Mouse (Mus musculus) layer of hippocampus, adult 2 months (tissue): ENCODE measurements around the gene Phb. TPM values are rescaled to one million over a fixed set of nuclear protein-coding genes. Genes with fewer than 3 reads are reported as not detected.
A peak's percentile ranks its signal among the peaks of the same experiment; 100 is the strongest.

Source experiments
- DNase-seq, 2 experiments: peaks; one replicate each; pipeline ENCODE4 v3.0.0; 2022; ENCODE audit warnings: low spot score in 2 of 2
- H3K27ac ChIP-seq: fragments of 200-600 bp; 2 replicates; pipeline ENCODE4 v1.8.1; 2022
- H3K4me3 ChIP-seq: fragments of 200-600 bp; 2 replicates; pipeline ENCODE4 v1.8.1; 2022; ENCODE audit warnings: mild to moderate bottlenecking
- CTCF ChIP-seq: fragments of 200-600 bp; conservative IDR thresholded peaks from 2 replicates; pipeline ENCODE4 v1.8.1; 2022; ENCODE audit warnings: antibody characterized with exemption, mild to moderate bottlenecking, moderate library complexity
- total RNA-seq, 2 experiments: library from RNA; stranded (reverse); gene quantifications; 2 replicates each; pipeline ENCODE4 v1.2.3; 2021

Gene Phb
- total RNA-seq, 2 experiments from 2014 or later, result 96.3 to 97.5 TPM

GRCm38 (mm10) chr11:95709534-95710040 is 42.8 kb downstream of the Phb start:
- no peak for TF ChIP-seq CTCF
- DNase-seq, result no peak
- no peak overlapping the region for H3K27ac ChIP-seq
- no peak overlapping the region for H3K4me3 ChIP-seq

- Histone ChIP-seq H3K4me3 (no peak overlapping the region), H3K27ac (no peak overlapping the region)
- no peak for TF ChIP-seq CTCF
- DNase-seq, result no peak
These were observed 43.7 kb downstream of the Phb start for GRCm38 (mm10) chr11:95710478-95710877.

GRCm38 (mm10) chr11:95712085-95712562 is 45.4 kb downstream of the Phb start:
- Histone ChIP-seq H3K4me3 (peak overlapping the region; percentile 91), H3K27ac (peak overlapping the region; percentile 97)
- no peak for TF ChIP-seq CTCF
- no peak for DNase-seq

GRCm38 (mm10) chr11:95712563-95713224 is 45.9 kb downstream of the Phb start, which contains the start of gene Zfp652:
Gene Zfp652 (plus strand): TSS chr11:95712673.
- Histone ChIP-seq H3K27ac (peak within 1 kb of the TSS; percentile 97), H3K4me3 (peak within 1 kb of the TSS; percentile 91)
- peak; percentile 58 to 68 for DNase-seq
- TF ChIP-seq CTCF, result no peak

- peak overlapping the region; percentile 97 for H3K27ac ChIP-seq
- TF ChIP-seq CTCF, result no peak
- peak overlapping the region; percentile 91 for H3K4me3 ChIP-seq
- DNase-seq, result peak; percentile 26 to 40
These were observed 46.6 kb downstream of the Phb start for GRCm38 (mm10) chr11:95713225-95713810.

GRCm38 (mm10) chr11:95713811-95714241 is 47.1 kb downstream of the Phb start:
- no peak for TF ChIP-seq CTCF
- DNase-seq, result no peak

GRCm38 (mm10) chr11:95714411-95714810 is 47.7 kb downstream of the Phb start:
- TF ChIP-seq CTCF, result no peak
- DNase-seq, result no peak
- peak overlapping the region; percentile 91 for H3K4me3 ChIP-seq
- peak overlapping the region; percentile 61 for H3K27ac ChIP-seq

More at GRCm38 (mm10) chr11:95713811-95714241, 47.1 kb downstream of the Phb start:
- peak overlapping the region; percentile 97 for H3K27ac ChIP-seq
- peak overlapping the region; percentile 91 for H3K4me3 ChIP-seq

- Histone ChIP-seq H3K27ac (peak overlapping the region; percentile 7; the same call in 1 of the 2 replicates), H3K4me3 (peak overlapping the region; percentile 8; the same call in 1 of the 2 replicates)
- no peak for TF ChIP-seq CTCF
- DNase-seq, result peak in 1 of 2 experiments; percentile 13
These were observed 49.4 kb downstream of the Phb start for GRCm38 (mm10) chr11:95716136-95716535.

GRCm38 (mm10) chr11:95719356-95719755 is 52.6 kb downstream of the Phb start:
- H3K4me3 ChIP-seq, result no peak overlapping the region
- no peak overlapping the region for H3K27ac ChIP-seq
- no peak for DNase-seq
- no peak for TF ChIP-seq CTCF

- Histone ChIP-seq H3K27ac (no peak within 1 kb of the TSS), H3K4me3 (no peak within 1 kb of the TSS)
- TF ChIP-seq CTCF, result no peak
- DNase-seq, result no peak
These were observed 56.5 kb downstream of the Phb start, which contains the start of gene B130006D01Rik for GRCm38 (mm10) chr11:95723287-95723686. Gene B130006D01Rik (plus strand): TSS chr11:95723587.

- Histone ChIP-seq H3K4me3 (no peak overlapping the region), H3K27ac (no peak overlapping the region)
- TF ChIP-seq CTCF, result no peak
- no peak for DNase-seq
These were observed 57.7 kb downstream of the Phb start for GRCm38 (mm10) chr11:95724466-95724865.

GRCm38 (mm10) chr11:95726156-95726555 is 59.4 kb downstream of the Phb start:
- Histone ChIP-seq H3K27ac (no peak overlapping the region), H3K4me3 (no peak overlapping the region)
- no peak for DNase-seq
- no peak for TF ChIP-seq CTCF

- Histone ChIP-seq H3K27ac (no peak overlapping the region), H3K4me3 (no peak overlapping the region)
- TF ChIP-seq CTCF, result no peak
- DNase-seq, result no peak
These were observed 61.2 kb downstream of the Phb start for GRCm38 (mm10) chr11:95727947-95728346.
